Mouse (Mus musculus): ENCODE results near the gene Cst7. TPM values are rescaled to one million over a fixed set of nuclear protein-coding genes. Genes with fewer than 3 reads are reported as not detected.

Gene Cst7
- total RNA-seq, 1 experiment = not detected

- Histone ChIP-seq H3K4me3 (ENCODE audit: insufficient read depth in 1 of 2, low read depth in 1 of 2, low read length in 2 of 2, poor library complexity in 1 of 2, severe bottlenecking in 1 of 2) (no peak overlapping the region), H3K4me1 (ENCODE audit: control insufficient read depth in 2 of 2, insufficient read depth in 2 of 2, low read length in 2 of 2, poor library complexity in 1 of 2) (no peaks in the 10 kb centered on the region), H3K36me3 (ENCODE audit: control insufficient read depth, insufficient read depth, low read length, poor library complexity, severe bottlenecking) (no peaks in the 10 kb centered on the region), H3K9me3 (ENCODE audit: control insufficient read depth, insufficient read depth, low read depth, low read length) (no peaks in the 10 kb centered on the region), H3K27ac (ENCODE audit: insufficient read depth, low read depth, low read length, poor library complexity, severe bottlenecking) (no peak overlapping the region), H3K9ac (ENCODE audit: insufficient read depth, low read depth, low read length, poor library complexity, severe bottlenecking) (no peak overlapping the region)
- in situ Hi-C loops (cut with MboI; ENCODE audit: low sequenced_read_pairs in 2 of 2, unreplicated experiment in 2 of 2) = no loop called here
- TF ChIP-seq HCFC1 (IDR thresholded peaks at IDR 0.05; ENCODE audit: borderline replicate concordance, insufficient read depth, low read length) = no peak
- TF ChIP-seq ZC3H11A (IDR thresholded peaks at IDR 0.05; ENCODE audit: borderline replicate concordance, low read depth, low read length) = no peak
- TF ChIP-seq MAFK (IDR thresholded peaks at IDR 0.05; ENCODE audit: insufficient read depth, low read depth, low read length) = no peak
- no peak for TF ChIP-seq CHD2 (IDR thresholded peaks at IDR 0.05; ENCODE audit: low read depth, low read length)
- no peak for TF ChIP-seq ZNF384 (IDR thresholded peaks at IDR 0.05; ENCODE audit: low read depth, low read length)
- no peak for DNase-seq (ENCODE audit: low read depth, low spot score)
Observed at GRCm38 (mm10) chr2:150570761-150571160, 546 bp downstream of the Cst7 start.

- in situ Hi-C loops (cut with MboI; ENCODE audit: low sequenced_read_pairs in 2 of 2, unreplicated experiment in 2 of 2) = no loop called here
- H3K9me3 ChIP-seq (ENCODE audit: control insufficient read depth, insufficient read depth, low read depth, low read length) = no peaks in the 10 kb centered on the region
- no peak overlapping the region for H3K4me3 ChIP-seq (ENCODE audit: insufficient read depth in 1 of 2, low read depth in 1 of 2, low read length in 2 of 2, poor library complexity in 1 of 2, severe bottlenecking in 1 of 2)
- H3K4me1 ChIP-seq (ENCODE audit: control insufficient read depth in 2 of 2, insufficient read depth in 2 of 2, low read length in 2 of 2, poor library complexity in 1 of 2) = no peaks in the 10 kb centered on the region
- no peak for TF ChIP-seq HCFC1 (IDR thresholded peaks at IDR 0.05; ENCODE audit: borderline replicate concordance, insufficient read depth, low read length)
- no peak for TF ChIP-seq ZNF384 (IDR thresholded peaks at IDR 0.05; ENCODE audit: low read depth, low read length)
- no peak overlapping the region for H3K9ac ChIP-seq (ENCODE audit: insufficient read depth, low read depth, low read length, poor library complexity, severe bottlenecking)
- no peaks in the 10 kb centered on the region for H3K36me3 ChIP-seq (ENCODE audit: control insufficient read depth, insufficient read depth, low read length, poor library complexity, severe bottlenecking)
- H3K27ac ChIP-seq (ENCODE audit: insufficient read depth, low read depth, low read length, poor library complexity, severe bottlenecking) = no peak overlapping the region
- DNase-seq (ENCODE audit: low read depth, low spot score) = no peak
Observed at GRCm38 (mm10) chr2:150572463-150572862, 2.2 kb downstream of the Cst7 start.

DNA sequence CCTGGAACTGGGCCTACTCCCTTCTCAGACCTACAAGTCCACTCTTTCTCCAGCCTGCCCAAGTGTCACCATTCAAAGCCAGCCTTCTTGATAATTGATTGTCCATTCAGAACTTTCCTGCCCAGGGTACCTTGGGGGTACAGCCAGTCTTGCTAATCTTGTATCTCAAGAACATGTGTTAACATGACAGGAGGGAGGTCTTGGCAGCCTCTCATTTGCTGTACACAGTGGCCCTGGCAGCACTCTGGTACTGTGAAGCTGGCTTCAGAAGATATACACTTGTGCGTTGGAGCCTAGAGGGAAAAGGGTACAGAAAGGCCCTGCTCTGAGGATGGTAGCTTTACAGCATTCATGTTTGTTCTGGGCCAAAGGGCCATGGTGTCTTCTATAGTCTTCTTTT lies 6.0 kb downstream of the Cst7 start:
- no peaks in the 10 kb centered on the region for H3K4me1 ChIP-seq (ENCODE audit: control insufficient read depth in 2 of 2, insufficient read depth in 2 of 2, low read length in 2 of 2, poor library complexity in 1 of 2)
- no peaks in the 10 kb centered on the region for H3K9me3 ChIP-seq (ENCODE audit: control insufficient read depth, insufficient read depth, low read depth, low read length)
- TF ChIP-seq ZC3H11A (IDR thresholded peaks at IDR 0.05; ENCODE audit: borderline replicate concordance, low read depth, low read length) (no peak), CHD2 (IDR thresholded peaks at IDR 0.05; ENCODE audit: low read depth, low read length) (no peak), HCFC1 (IDR thresholded peaks at IDR 0.05; ENCODE audit: borderline replicate concordance, insufficient read depth, low read length) (no peak)
- in situ Hi-C loops (cut with MboI; ENCODE audit: low sequenced_read_pairs in 2 of 2, unreplicated experiment in 2 of 2) = no loop called here
- H3K27ac ChIP-seq (ENCODE audit: insufficient read depth, low read depth, low read length, poor library complexity, severe bottlenecking) = no peak overlapping the region
- H3K36me3 ChIP-seq (ENCODE audit: control insufficient read depth, insufficient read depth, low read length, poor library complexity, severe bottlenecking) = no peaks in the 10 kb centered on the region
- no peak overlapping the region for H3K9ac ChIP-seq (ENCODE audit: insufficient read depth, low read depth, low read length, poor library complexity, severe bottlenecking)
- no peak for DNase-seq (ENCODE audit: low read depth, low spot score)
- H3K4me3 ChIP-seq (ENCODE audit: insufficient read depth in 1 of 2, low read depth in 1 of 2, low read length in 2 of 2, poor library complexity in 1 of 2, severe bottlenecking in 1 of 2) = no peak overlapping the region

DNA sequence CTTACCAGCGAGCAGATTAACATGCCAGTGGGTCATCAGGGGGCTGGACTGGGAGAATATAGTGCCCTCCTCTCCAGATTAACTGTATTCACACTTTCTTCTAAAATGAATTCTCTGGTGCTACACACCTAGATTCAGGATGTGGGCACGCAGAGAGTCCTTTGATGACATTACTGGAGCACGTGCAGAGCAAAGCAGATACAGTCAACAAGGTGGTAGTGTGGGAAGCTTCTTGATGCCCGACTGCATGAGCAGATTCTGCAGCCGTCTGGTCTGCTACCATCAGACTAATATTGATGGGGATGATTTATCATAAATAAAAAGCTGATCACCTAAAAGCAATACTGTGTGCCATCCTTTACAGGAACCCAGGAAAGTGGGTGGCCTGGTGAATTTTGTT lies 8.4 kb downstream of the Cst7 start:
- no peaks in the 10 kb centered on the region for H3K9me3 ChIP-seq (ENCODE audit: control insufficient read depth, insufficient read depth, low read depth, low read length)
- no peak for TF ChIP-seq ZNF384 (IDR thresholded peaks at IDR 0.05; ENCODE audit: low read depth, low read length)
- TF ChIP-seq HCFC1 (IDR thresholded peaks at IDR 0.05; ENCODE audit: borderline replicate concordance, insufficient read depth, low read length) = no peak
- no peak for TF ChIP-seq MAFK (IDR thresholded peaks at IDR 0.05; ENCODE audit: insufficient read depth, low read depth, low read length)
- TF ChIP-seq ZC3H11A (IDR thresholded peaks at IDR 0.05; ENCODE audit: borderline replicate concordance, low read depth, low read length) = no peak
- no peak for TF ChIP-seq CHD2 (IDR thresholded peaks at IDR 0.05; ENCODE audit: low read depth, low read length)
- in situ Hi-C loops (cut with MboI; ENCODE audit: low sequenced_read_pairs in 2 of 2, unreplicated experiment in 2 of 2) = no loop called here
- H3K27ac ChIP-seq (ENCODE audit: insufficient read depth, low read depth, low read length, poor library complexity, severe bottlenecking) = no peak overlapping the region
- peaks cover under 1% of the 10 kb centered on the region; the same call in 1 of the 2 replicates for H3K36me3 ChIP-seq (ENCODE audit: control insufficient read depth, insufficient read depth, low read length, poor library complexity, severe bottlenecking)
- no peak overlapping the region for H3K9ac ChIP-seq (ENCODE audit: insufficient read depth, low read depth, low read length, poor library complexity, severe bottlenecking)
- H3K4me1 ChIP-seq (ENCODE audit: control insufficient read depth in 2 of 2, insufficient read depth in 2 of 2, low read length in 2 of 2, poor library complexity in 1 of 2) = no peaks in the 10 kb centered on the region
- DNase-seq (ENCODE audit: low read depth, low spot score) = no peak
- H3K4me3 ChIP-seq (ENCODE audit: insufficient read depth in 1 of 2, low read depth in 1 of 2, low read length in 2 of 2, poor library complexity in 1 of 2, severe bottlenecking in 1 of 2) = no peak overlapping the region

DNA sequence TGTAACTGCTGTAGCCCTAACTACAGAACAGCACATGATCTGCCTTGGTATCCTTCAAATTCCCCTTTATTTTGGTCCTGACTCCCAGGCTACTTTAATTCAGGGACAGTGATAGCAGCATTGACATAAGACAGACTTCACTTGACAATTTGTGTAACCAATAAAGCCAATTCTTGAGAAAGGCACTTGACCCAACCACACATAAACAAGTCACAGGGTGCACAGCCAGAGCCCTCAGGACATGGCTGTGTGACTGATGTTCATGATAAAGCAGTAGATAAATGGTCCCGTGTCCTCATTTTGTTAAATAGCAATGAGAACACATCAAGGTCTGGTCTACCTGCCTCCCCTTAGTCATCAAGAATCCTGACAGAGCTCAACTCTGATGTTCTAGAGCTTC lies 9.4 kb downstream of the Cst7 start:
- DNase-seq (ENCODE audit: low read depth, low spot score) = no peak
- Histone ChIP-seq H3K9me3 (ENCODE audit: control insufficient read depth, insufficient read depth, low read depth, low read length) (no peaks in the 10 kb centered on the region), H3K27ac (ENCODE audit: insufficient read depth, low read depth, low read length, poor library complexity, severe bottlenecking) (no peak overlapping the region), H3K4me3 (ENCODE audit: insufficient read depth in 1 of 2, low read depth in 1 of 2, low read length in 2 of 2, poor library complexity in 1 of 2, severe bottlenecking in 1 of 2) (no peak overlapping the region), H3K4me1 (ENCODE audit: control insufficient read depth in 2 of 2, insufficient read depth in 2 of 2, low read length in 2 of 2, poor library complexity in 1 of 2) (no peaks in the 10 kb centered on the region), H3K9ac (ENCODE audit: insufficient read depth, low read depth, low read length, poor library complexity, severe bottlenecking) (no peak overlapping the region), H3K36me3 (ENCODE audit: control insufficient read depth, insufficient read depth, low read length, poor library complexity, severe bottlenecking) (peaks cover 4% of the 10 kb centered on the region; the same call in 1 of the 2 replicates)
- in situ Hi-C loops (cut with MboI; ENCODE audit: low sequenced_read_pairs in 2 of 2, unreplicated experiment in 2 of 2) = no loop called here
- TF ChIP-seq HCFC1 (IDR thresholded peaks at IDR 0.05; ENCODE audit: borderline replicate concordance, insufficient read depth, low read length) = no peak
- TF ChIP-seq ZC3H11A (IDR thresholded peaks at IDR 0.05; ENCODE audit: borderline replicate concordance, low read depth, low read length) = no peak
- TF ChIP-seq CHD2 (IDR thresholded peaks at IDR 0.05; ENCODE audit: low read depth, low read length) = no peak
- TF ChIP-seq MAFK (IDR thresholded peaks at IDR 0.05; ENCODE audit: insufficient read depth, low read depth, low read length) = no peak
- no peak for TF ChIP-seq ZNF384 (IDR thresholded peaks at IDR 0.05; ENCODE audit: low read depth, low read length)

Measured in ES-E14 (cell line).